Mouse (Mus musculus) MEL (cell line): ENCODE measurements around the gene Glce.

ENCODE experiments used
- GATA1 ChIP-seq: IDR thresholded peaks from 2 replicates; pipeline ENCODE4 v1.6.1; 2011; ENCODE audit warnings: low read depth, low read length, improper control_type of control experiment
- MAX ChIP-seq: IDR thresholded peaks from 2 replicates; pipeline ENCODE4 v1.6.1; 2011; ENCODE audit warnings: low read length, improper control_type of control experiment
- POLR2A ChIP-seq, 2 experiments: IDR thresholded peaks; 2 replicates each; pipeline ENCODE4 v1.6.1; 2011 to 2012; ENCODE audit warnings: low read length in 2 of 2, mild to moderate bottlenecking in 2 of 2, control low read depth in 1 of 2, improper control_type of control experiment in 1 of 2, low read depth in 1 of 2, moderate library complexity in 1 of 2; ENCODE audit not compliant: control insufficient read depth in 1 of 2, insufficient read depth in 1 of 2, poor library complexity in 1 of 2
- POLR2AphosphoS2 ChIP-seq: IDR thresholded peaks from 2 replicates; pipeline ENCODE4 v1.6.1; 2011; ENCODE audit warnings: low read length, improper control_type of control experiment
- SIN3A ChIP-seq: IDR thresholded peaks from 2 replicates; pipeline ENCODE4 v1.6.1; 2012; ENCODE audit warnings: low read length, improper control_type of control experiment, inconsistent platforms

DNA sequence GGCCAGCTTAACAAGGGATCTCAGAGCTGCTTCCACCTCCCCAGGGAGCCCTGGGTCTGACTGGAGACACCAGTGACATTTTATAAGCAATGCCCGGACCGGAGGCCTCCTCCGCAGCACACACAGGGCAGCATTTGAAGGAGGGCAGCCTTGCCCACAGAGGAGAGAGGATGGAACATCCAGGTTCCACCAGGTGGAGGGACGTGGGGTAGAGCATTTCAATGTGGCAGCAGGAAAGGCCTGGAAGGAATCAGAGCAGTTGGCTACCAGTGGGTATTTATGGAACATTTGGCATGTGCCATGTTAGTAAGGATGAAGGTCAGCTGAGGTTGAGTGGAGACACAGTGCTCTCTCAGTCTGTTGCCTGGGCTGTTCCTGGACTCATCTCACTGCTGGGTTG, 36.3 kb upstream of the Glce start:
- TF ChIP-seq MAX (no peak), POLR2AphosphoS2 (no peak), GATA1 (no peak), POLR2A (IDR thresholded peaks at IDR 0.05; ENCODE audit: control insufficient read depth in 1 of 2, insufficient read depth in 1 of 2, low read depth in 1 of 2, low read length in 2 of 2, poor library complexity in 1 of 2) (no peak), SIN3A (no peak)
